Mouse (Mus musculus) heart, adult 2 months (tissue): ENCODE measurements around the gene Itgbl1.

Source experiments
- CTCF ChIP-seq: fragments of 200-600 bp; IDR thresholded peaks from 2 replicates; pipeline ENCODE4 v1.8.1; 2022; ENCODE audit warnings: antibody characterized with exemption, mild to moderate bottlenecking, moderate library complexity
- EP300 ChIP-seq: fragments of 200-500 bp; IDR thresholded peaks from 2 replicates; pipeline ENCODE4 v1.6.1; 2011; ENCODE audit warnings: low read depth, low read length, control low read depth; ENCODE audit not compliant: insufficient read depth

DNA sequence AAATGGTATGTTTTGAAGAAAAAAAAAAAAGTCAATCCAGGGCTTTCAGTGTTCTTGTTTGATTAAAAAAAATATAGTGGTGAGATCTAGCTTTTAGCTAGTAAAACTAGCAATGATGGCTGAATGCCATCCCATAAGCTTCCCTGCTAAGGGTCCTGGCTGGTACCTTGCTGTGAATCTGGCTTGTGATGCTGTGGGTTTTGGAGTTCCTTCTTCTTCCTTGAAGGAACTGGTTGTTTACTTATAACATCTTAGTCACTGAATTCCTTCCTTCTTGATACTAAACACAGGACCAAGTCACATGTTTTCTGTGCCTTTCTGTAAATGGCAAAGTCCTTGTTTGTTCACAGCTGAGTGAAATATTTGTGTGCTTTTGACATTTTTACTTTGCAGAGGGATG is 3.4 kb downstream of the Itgbl1 start:
- no peak for TF ChIP-seq EP300
- TF ChIP-seq CTCF, result no peak
